Mouse (Mus musculus): ENCODE measurements around the gene Psme1. TPM values are rescaled to one million over a fixed set of nuclear protein-coding genes. Genes with fewer than 3 reads are reported as not detected.

Gene Psme1
- polyA plus RNA-seq (2016; fragmentation: Nextera tagmentation; extraction: Ambion mirVana) = 120 and 128 TPM in 2 replicates

GRCm38 (mm10) chr14:55577871-55578667, at the start of gene Psme1:
Gene Psme1 (plus strand): TSS chr14:55578123.
- no peaks in the 10 kb centered on the region for H3K9me3 ChIP-seq
- 1% methylated on average over 32 of the region's 32 CpGs for WGBS

GRCm38 (mm10) chr14:55536116-55536745, 41.7 kb upstream of the Psme1 start:
- 57% methylated on average over 6 of the region's 6 CpGs for WGBS
- no peak overlapping the region for H3K4me3 ChIP-seq
- ATAC-seq (ENCODE audit: low FRiP score, low read depth) = no peak
- H3K9me3 ChIP-seq = no peaks in the 10 kb centered on the region
- peaks cover 15% of the 10 kb centered on the region for H3K4me1 ChIP-seq
- H3K27me3 ChIP-seq (replicated peaks) = no peaks in the 10 kb centered on the region
- H3K9ac ChIP-seq = no peak overlapping the region
- no peak overlapping the region for H3K27ac ChIP-seq
- H3K4me2 ChIP-seq (replicated peaks) = no peak overlapping the region
- H3K36me3 ChIP-seq = no peaks in the 10 kb centered on the region

More at GRCm38 (mm10) chr14:55577871-55578667, at the start of gene Psme1:
- peak within 1 kb of the TSS; percentile 71 for H3K27ac ChIP-seq
- H3K4me1 ChIP-seq = no peaks in the 10 kb centered on the region
- peak within 1 kb of the TSS; percentile 81 for H3K9ac ChIP-seq
- no peaks in the 10 kb centered on the region for H3K27me3 ChIP-seq (replicated peaks)
- peak within 1 kb of the TSS; percentile 73 for H3K4me3 ChIP-seq
- ATAC-seq (ENCODE audit: low FRiP score, low read depth) = peak; percentile 87
- peaks cover 20% of the 10 kb centered on the region for H3K36me3 ChIP-seq
- peak within 1 kb of the TSS; percentile 90 for H3K4me2 ChIP-seq (replicated peaks)

- no peaks in the 10 kb centered on the region for H3K9me3 ChIP-seq
- ATAC-seq (ENCODE audit: low FRiP score, low read depth) = peak; percentile 81
- under 1% methylated on average over 32 of the region's 32 CpGs for WGBS
- H3K9ac ChIP-seq = peak within 1 kb of the TSS; percentile 63
- peaks cover 6% of the 10 kb centered on the region; the same call in 1 of the 2 replicates for H3K36me3 ChIP-seq
- peaks cover 20% of the 10 kb centered on the region for H3K4me1 ChIP-seq
- H3K27ac ChIP-seq = 0 out of 2 replicates have a peak within 1 kb of the TSS, but pooled peaks have one; percentile 1
- peak within 1 kb of the TSS; percentile 50 for H3K4me3 ChIP-seq
- peak within 1 kb of the TSS; percentile 83 for H3K4me2 ChIP-seq (replicated peaks)
- no peaks in the 10 kb centered on the region for H3K27me3 ChIP-seq (replicated peaks)
These were observed 37.7 kb upstream of the Psme1 start, which contains the start of gene Pck2 for GRCm38 (mm10) chr14:55540067-55540786. Gene Pck2 (plus strand): TSS chr14:55540266.

DNA sequence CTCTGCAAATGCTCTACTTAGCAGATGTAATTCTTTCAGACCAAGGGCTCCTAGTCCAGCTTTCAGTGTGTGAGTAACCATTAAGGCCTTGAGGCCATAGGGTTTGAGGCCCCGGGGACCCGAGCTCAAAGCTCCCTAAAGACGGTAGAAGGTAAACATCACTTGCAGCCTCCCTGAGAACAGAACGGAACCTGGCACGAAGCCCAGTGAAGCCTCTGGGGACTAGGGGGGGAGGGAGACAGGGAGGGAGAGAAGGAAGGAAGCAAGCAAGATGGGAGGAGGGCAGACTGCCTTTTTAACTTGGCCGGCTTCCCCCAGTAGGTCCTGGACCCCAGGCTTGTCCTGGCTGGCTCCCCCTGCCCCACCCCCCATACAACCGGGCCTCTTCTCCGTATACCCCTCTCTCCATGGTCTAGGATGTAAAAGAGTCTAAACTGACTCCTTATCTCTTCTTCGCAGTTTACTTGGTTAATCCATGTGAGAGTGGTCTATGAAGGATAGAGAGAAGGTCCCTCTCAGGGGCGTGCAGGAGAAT, 37.1 kb upstream of the Psme1 start:
- Histone ChIP-seq H3K4me1 (peaks cover 20% of the 10 kb centered on the region), H3K27ac (0 out of 2 replicates have a peak overlapping the region, but pooled peaks have one; percentile 1)
- WGBS = 9% methylated on average over 10 of the region's 10 CpGs

DNA sequence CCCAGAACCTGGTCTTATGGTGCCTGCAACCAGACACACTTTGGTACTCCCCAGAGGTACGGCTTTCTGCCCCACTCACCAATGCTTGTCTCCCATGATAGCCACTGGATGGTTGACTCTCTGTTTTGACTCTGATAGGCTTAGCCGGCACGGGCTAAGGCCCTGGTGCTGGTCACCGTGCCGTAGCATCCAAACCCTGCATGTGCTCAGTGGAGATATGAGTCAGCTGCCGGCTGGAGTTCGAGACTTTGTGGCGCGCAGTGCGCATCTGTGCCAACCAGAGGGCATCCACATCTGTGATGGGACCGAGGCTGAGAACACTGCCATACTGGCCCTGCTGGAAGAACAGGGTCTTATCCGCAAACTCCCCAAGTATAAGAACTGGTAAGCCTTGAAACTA, 35.7 kb upstream of the Psme1 start:
- H3K4me3 ChIP-seq = no peak overlapping the region
- peaks cover 13% of the 10 kb centered on the region; the same call in 1 of the 2 replicates for H3K36me3 ChIP-seq
- no peaks in the 10 kb centered on the region for H3K27me3 ChIP-seq (replicated peaks)
- H3K9ac ChIP-seq = no peak overlapping the region
- peaks cover 20% of the 10 kb centered on the region for H3K4me1 ChIP-seq
- no peak overlapping the region for H3K27ac ChIP-seq
- no peak overlapping the region for H3K4me2 ChIP-seq (replicated peaks)
- 98% methylated on average over 12 of the region's 12 CpGs for WGBS
- no peak for ATAC-seq (ENCODE audit: low FRiP score, low read depth)
- no peaks in the 10 kb centered on the region for H3K9me3 ChIP-seq

More for the DNA sequence above, 37.1 kb upstream of the Psme1 start:
- H3K9me3 ChIP-seq = no peaks in the 10 kb centered on the region
- peak overlapping the region; percentile 50 for H3K4me3 ChIP-seq
- peak overlapping the region; percentile 63 for H3K9ac ChIP-seq
- ATAC-seq (ENCODE audit: low FRiP score, low read depth) = peak; percentile 48
- H3K27me3 ChIP-seq (replicated peaks) = no peaks in the 10 kb centered on the region
- peak overlapping the region; percentile 83 for H3K4me2 ChIP-seq (replicated peaks)
- peaks cover 6% of the 10 kb centered on the region; the same call in 1 of the 2 replicates for H3K36me3 ChIP-seq

- H3K4me2 ChIP-seq (replicated peaks) = no peak overlapping the region
- peaks cover 20% of the 10 kb centered on the region for H3K4me1 ChIP-seq
- WGBS = 76% methylated on average over 9 of the region's 9 CpGs
- H3K27me3 ChIP-seq (replicated peaks) = no peaks in the 10 kb centered on the region
- no peak overlapping the region for H3K27ac ChIP-seq
- H3K9me3 ChIP-seq = no peaks in the 10 kb centered on the region
- ATAC-seq (ENCODE audit: low FRiP score, low read depth) = no peak
- H3K36me3 ChIP-seq = peaks cover 30% of the 10 kb centered on the region
- H3K4me3 ChIP-seq = no peak overlapping the region
- no peak overlapping the region for H3K9ac ChIP-seq
These were observed 33.6 kb upstream of the Psme1 start for GRCm38 (mm10) chr14:55544334-55544733.

DNA sequence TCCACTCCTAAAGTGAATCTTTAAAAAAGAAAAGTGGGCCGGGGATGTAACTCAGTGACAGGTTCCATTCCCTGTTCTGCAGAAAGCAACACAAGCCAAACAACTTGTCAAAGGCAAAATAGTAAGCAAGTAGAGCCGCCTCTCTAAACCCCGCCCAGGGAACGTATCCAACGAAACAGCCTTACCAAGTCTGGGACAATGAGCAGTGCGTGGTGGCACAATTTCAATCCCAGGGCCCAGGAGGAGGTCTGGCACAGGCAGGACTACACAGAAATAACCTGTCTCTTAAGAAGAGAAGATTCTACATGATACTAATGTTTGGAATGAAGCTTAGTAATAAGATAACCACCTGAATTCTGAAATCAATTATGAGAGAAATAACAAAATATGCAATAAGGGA, 27.7 kb upstream of the Psme1 start:
- 85% methylated on average over 6 of the region's 6 CpGs for WGBS

GRCm38 (mm10) chr14:55551347-55551746, 26.6 kb upstream of the Psme1 start:
- no peak overlapping the region for H3K4me3 ChIP-seq
- no peak for ATAC-seq (ENCODE audit: low FRiP score, low read depth)
- H3K36me3 ChIP-seq = peaks cover 21% of the 10 kb centered on the region
- H3K9ac ChIP-seq = no peak overlapping the region
- H3K4me2 ChIP-seq (replicated peaks) = no peak overlapping the region
- H3K4me1 ChIP-seq = no peaks in the 10 kb centered on the region
- H3K27ac ChIP-seq = no peak overlapping the region
- H3K9me3 ChIP-seq = no peaks in the 10 kb centered on the region
- H3K27me3 ChIP-seq (replicated peaks) = no peaks in the 10 kb centered on the region
- 58% methylated on average over 5 of the region's 5 CpGs for WGBS

More for the DNA sequence above, 27.7 kb upstream of the Psme1 start:
- no peaks in the 10 kb centered on the region for H3K27me3 ChIP-seq (replicated peaks)
- H3K4me2 ChIP-seq (replicated peaks) = no peak overlapping the region
- H3K9ac ChIP-seq = no peak overlapping the region
- H3K4me3 ChIP-seq = no peak overlapping the region
- no peaks in the 10 kb centered on the region for H3K9me3 ChIP-seq
- H3K27ac ChIP-seq = no peak overlapping the region
- ATAC-seq (ENCODE audit: low FRiP score, low read depth) = no peak
- H3K36me3 ChIP-seq = peaks cover 24% of the 10 kb centered on the region
- H3K4me1 ChIP-seq = no peaks in the 10 kb centered on the region

GRCm38 (mm10) chr14:55551794-55552193, 26.1 kb upstream of the Psme1 start:
- H3K36me3 ChIP-seq = peaks cover 17% of the 10 kb centered on the region
- WGBS = 89% methylated on average over 8 of the region's 8 CpGs
- ATAC-seq (ENCODE audit: low FRiP score, low read depth) = no peak
- no peaks in the 10 kb centered on the region for H3K27me3 ChIP-seq (replicated peaks)
- no peaks in the 10 kb centered on the region for H3K9me3 ChIP-seq
- H3K4me1 ChIP-seq = no peaks in the 10 kb centered on the region
- H3K27ac ChIP-seq = no peak overlapping the region
- H3K4me3 ChIP-seq = no peak overlapping the region
- H3K4me2 ChIP-seq (replicated peaks) = no peak overlapping the region
- no peak overlapping the region for H3K9ac ChIP-seq

DNA sequence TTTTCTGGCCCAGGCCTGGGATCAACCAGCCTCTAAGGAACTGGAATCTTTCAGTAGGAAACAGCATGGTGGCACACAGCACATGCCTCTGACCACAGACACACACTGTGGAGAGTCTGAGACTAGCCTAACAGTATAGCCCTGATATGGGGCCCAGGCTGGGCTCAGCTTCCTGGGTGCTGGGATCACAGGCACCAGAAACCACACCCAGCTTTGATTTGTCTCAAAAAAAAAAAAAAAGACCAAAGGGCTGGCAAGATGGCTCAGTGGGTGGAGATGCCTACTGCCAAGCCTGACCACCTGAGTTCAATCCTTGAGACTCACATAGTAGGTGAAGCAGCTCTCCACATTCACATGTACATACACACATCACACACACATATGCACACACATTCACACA, 23.3 kb upstream of the Psme1 start:
- H3K27me3 ChIP-seq (replicated peaks) = no peaks in the 10 kb centered on the region
- H3K9me3 ChIP-seq = no peaks in the 10 kb centered on the region
- H3K36me3 ChIP-seq = no peaks in the 10 kb centered on the region
- H3K9ac ChIP-seq = no peak overlapping the region
- H3K4me3 ChIP-seq = no peak overlapping the region
- H3K27ac ChIP-seq = no peak overlapping the region
- H3K4me1 ChIP-seq = no peaks in the 10 kb centered on the region
- H3K4me2 ChIP-seq (replicated peaks) = no peak overlapping the region
- ATAC-seq (ENCODE audit: low FRiP score, low read depth) = no peak

DNA sequence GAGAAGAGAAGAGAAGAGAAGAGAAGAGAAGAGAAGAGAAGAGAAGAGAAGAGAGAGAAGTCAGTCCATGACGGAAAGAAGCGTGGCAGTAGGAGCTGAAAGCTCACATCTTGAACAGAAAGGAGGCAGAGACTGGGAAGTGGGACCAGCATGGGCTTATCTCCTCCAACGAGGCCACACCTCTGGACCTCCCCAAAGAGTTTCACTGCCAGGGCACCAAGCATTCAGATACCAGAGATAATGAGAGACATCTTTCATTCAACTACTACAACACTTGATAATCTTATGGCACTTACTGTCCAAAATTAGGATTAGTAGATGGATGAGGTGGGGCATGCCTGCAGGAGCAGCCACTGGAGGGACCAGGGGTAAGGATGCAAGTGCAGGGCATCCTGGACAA, 22.1 kb upstream of the Psme1 start:
- no peak overlapping the region for H3K27ac ChIP-seq
- 79% methylated on average over 3 of the region's 3 CpGs for whole genome bisulfite sequencing
- H3K9me3 ChIP-seq = no peaks in the 10 kb centered on the region

DNA sequence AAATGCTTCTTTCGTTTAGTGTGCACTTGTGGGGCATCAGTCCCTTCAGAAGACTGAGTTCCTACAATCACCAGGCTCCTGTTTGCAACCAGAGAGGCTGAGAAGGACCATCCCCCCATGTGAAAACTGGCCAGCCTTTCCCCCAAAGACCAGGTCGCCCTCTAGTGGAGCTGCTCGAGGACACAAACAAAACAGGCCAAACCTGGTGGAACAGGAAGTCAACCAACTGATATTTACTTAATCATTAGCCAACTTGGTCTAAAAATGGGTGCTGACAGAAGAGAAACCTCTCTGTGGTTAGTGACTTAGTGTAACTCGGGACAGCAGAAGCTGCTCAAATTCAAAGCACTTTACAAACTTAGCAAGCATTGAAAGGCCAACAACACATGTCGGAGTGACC, 20.9 kb upstream of the Psme1 start:
- WGBS = 27% methylated on average over 5 of the region's 5 CpGs
- Histone ChIP-seq H3K9me3 (no peaks in the 10 kb centered on the region), H3K27me3 (replicated peaks) (no peaks in the 10 kb centered on the region), H3K9ac (no peak overlapping the region), H3K27ac (no peak overlapping the region), H3K36me3 (no peaks in the 10 kb centered on the region), H3K4me3 (no peak overlapping the region), H3K4me2 (replicated peaks) (no peak overlapping the region), H3K4me1 (peaks cover 11% of the 10 kb centered on the region)
- no peak for ATAC-seq (ENCODE audit: low FRiP score, low read depth)

More for the DNA sequence above, 22.1 kb upstream of the Psme1 start:
- no peaks in the 10 kb centered on the region for H3K27me3 ChIP-seq (replicated peaks)
- H3K9ac ChIP-seq = no peak overlapping the region
- no peak overlapping the region for H3K4me2 ChIP-seq (replicated peaks)
- H3K4me3 ChIP-seq = no peak overlapping the region
- ATAC-seq (ENCODE audit: low FRiP score, low read depth) = no peak
- no peaks in the 10 kb centered on the region for H3K4me1 ChIP-seq
- H3K36me3 ChIP-seq = no peaks in the 10 kb centered on the region

All from neural tube, embryonic 12.5 days (tissue).